Mouse (Mus musculus) cerebellum, postnatal 4 days (tissue): ENCODE measurements at regions not wholly inside any gene's neighbourhood (a gene's known extent, or its start where the extent isn't known, plus 50 kb on each side); places are given as distances from the start of the nearest gene placed in this dataset.

Experiments used
- DNase-seq, 2 experiments: peaks; one replicate each; pipeline ENCODE4 v3.0.0; 2022; ENCODE audit warnings: low spot score in 2 of 2, mixed read lengths in 1 of 2

DNA sequence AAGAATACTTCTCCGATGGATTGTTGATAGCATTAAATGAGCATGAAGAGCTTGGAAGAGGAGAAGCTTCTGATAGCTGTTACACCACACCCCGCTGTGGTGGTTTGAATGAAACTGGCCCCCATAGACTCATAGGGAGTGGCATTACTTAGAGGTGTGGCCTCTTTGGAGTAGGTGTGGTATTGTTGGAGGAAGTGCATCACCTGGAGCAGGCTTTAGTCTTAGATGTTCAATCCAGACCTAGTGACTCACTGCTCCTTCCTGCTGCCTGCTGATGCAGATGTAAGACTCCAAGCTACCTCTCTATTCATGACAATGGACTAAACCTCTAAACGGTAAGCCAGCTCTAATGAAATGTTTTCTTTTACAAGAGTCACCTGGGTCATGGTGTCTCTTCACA lies 237.1 kb upstream of the Mpped2 start:
- DNase-seq: no peak

DNA sequence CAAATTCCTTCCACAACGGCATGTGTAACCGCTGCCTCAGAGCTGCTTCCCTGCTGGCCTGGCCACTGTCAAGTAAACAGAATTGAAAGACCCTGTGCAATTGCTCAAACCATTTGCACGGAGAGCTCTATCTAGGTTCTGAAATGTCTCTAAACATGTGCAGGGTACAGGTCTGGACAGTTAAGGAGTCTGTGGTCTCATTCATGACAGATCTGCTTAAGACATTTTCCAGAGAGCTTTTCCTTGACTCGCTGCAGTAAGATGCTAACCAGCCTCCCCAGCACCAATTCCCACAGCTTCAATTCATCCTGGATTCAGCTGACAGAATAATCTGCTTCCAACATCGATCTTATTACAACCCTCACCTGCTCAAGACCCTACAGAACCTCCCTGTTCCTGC lies 235.1 kb upstream of the Mpped2 start:
- no peak for DNase-seq

DNA sequence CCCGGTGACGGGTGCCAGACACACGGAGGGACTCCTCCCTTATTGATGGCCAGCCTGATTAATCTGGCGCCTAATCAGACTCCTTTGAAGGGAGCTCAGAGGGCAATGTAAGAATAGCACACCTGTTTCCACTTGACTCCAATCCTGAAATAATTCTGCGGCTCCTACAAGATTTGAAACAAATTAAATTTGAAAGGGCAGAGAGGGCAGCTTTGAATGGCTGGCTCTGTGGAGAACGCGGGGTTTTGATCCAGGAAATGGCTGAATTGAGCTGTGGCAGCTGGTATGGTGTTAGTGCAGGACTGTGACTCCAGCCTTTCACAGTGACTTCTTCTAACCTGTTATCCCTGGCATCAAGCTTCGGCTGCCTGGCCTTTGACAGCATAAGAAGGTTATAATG lies 232.0 kb upstream of the Mpped2 start:
- no peak for DNase-seq

DNA sequence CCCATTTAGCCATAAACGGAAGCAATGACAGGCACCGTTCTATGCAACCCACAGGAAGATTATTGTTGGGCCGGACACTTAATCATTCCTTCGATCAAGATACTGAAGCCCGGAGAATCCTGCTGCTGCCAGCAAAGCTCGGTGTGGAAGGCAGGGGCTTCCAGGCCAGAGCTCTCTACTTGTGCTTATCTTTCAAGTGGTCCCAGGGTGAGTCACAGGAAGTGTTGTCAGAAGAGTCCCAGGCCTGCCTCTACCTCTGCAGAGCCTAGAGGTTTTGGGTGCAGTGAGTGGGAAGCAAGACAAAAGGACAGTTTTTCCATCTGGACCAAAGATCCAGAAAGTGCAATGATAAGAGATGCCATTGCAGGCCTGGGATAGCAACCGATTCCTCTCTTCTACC lies 231.6 kb upstream of the Mpped2 start:
- no peak for DNase-seq

DNA sequence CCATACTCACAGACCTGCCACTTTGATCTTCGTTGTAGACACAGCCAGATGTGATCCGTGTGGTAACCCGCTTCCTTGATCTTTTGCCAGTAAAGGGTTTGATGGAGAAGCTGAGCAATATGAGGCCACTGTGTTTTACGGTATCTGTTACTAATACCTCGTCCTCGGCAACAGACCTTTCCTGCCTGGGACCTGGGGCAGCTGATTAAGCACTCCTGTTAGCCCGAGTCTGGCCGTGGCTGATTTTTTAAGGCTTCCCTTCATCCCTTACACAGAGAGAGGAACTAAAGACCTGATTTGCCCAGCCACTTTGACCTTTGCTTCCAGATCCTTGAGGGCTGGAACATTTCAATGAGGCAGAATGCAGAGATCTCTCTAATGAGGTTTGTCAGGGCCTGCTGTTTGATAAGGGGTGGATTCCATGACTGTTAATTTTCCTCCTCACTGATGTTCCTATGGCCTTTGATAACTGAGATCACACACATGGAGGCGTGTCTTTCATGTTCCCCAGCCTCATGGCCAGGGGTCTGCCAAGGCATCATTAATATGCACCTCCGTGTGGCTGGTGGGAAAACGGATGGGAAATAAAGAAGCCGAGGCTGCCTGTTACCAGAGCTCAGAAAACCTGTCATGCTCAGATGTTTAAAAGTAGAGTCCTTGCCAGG lies 231.0 kb upstream of the Mpped2 start:
- DNase-seq: no peak

DNA sequence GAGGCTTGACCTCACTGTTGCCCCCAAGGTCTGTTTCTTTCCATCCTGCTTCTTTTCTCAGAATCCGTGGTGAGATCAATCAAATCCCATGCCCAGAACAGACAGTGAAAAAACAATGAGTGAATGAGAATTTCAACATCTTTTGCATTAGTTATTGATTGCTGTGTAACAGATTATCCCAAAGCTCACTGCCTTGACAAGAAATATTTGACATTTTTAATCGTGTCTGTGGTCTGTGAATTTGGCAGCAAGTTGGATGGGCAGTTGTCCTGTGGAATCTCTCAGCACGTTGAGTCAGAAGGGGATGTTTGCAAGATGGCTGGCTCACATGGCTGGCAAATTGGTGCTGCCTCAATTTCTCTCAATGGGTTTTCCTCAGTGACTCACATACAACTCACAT lies 228.0 kb upstream of the Mpped2 start:
- DNase-seq: no peak

DNA sequence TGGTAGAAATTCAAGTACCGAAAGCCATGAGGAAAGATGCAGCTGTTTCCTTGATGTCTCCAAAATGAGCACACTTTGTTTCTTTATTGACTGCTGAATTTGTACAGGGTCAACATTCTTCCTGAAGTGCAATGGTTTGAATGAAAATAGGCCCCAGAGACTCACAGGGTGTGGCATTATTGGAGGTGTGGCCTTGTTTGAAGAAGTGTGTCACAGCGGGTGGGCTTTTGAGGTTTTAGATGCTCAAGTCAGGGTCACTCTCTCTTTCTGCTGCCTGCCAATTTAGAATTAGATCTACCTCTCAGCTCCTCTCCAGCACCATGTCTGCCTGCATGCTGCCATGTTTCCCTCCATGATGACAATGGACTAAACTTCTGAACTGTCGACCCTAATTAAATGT lies 227.2 kb upstream of the Mpped2 start:
- no peak for DNase-seq

DNA sequence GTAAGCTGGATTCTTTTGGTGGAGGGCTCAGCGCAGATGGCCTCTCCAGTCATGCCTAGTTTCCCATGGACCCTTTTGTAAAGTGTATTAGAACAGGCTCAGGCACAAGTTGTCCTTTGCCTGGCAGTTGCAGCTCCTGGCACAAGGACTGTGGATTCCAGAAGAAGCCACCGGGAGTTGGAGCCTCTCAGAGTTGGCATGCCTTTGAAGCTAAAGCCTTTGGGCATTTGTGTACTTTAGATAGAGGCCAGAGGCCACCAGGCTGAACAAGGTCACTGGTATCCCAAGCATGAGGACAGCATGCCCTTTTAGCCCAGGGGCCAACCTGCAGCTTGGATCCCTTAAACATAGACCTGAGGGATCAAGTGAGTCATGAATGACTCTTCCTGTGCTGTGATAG lies 223.9 kb upstream of the Mpped2 start:
- no peak for DNase-seq

DNA sequence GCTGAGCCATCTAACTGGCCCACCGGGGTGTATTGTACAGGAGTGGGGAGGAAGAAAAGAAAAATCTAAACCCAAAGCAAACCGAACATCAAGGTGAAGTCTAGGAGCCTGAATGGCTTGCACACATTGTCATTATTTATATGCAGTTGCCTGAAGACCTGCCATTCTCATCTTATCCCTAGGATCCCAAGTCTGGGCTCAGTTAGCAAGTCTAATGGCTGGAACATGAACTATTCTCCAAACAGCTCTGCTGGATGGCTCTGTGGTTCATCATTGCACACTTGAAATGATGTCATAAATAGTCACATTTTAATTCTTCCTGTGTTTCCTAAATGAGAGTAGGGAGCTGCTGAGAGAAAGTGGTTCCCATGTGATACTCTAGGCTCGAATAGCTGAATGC lies 219.6 kb upstream of the Mpped2 start:
- DNase-seq: no peak

DNA sequence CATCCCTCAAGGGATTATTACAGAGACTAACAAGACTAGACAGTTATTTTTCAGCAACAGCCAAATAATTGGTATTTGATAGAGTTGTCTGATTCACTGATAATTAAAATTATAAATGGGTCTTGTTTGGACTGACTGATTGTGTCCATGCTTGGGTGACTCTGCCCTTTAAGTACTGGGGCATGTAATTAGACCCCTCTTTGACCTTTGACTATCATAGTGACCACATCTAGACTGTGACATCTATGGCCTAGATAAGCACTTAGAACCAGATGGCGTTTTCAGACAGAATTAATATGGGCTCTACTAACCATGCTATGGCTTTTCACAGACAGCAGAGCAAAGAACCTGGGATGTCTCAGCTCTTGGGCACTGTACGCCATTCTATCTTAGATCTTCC lies 215.1 kb upstream of the Mpped2 start:
- no peak for DNase-seq

DNA sequence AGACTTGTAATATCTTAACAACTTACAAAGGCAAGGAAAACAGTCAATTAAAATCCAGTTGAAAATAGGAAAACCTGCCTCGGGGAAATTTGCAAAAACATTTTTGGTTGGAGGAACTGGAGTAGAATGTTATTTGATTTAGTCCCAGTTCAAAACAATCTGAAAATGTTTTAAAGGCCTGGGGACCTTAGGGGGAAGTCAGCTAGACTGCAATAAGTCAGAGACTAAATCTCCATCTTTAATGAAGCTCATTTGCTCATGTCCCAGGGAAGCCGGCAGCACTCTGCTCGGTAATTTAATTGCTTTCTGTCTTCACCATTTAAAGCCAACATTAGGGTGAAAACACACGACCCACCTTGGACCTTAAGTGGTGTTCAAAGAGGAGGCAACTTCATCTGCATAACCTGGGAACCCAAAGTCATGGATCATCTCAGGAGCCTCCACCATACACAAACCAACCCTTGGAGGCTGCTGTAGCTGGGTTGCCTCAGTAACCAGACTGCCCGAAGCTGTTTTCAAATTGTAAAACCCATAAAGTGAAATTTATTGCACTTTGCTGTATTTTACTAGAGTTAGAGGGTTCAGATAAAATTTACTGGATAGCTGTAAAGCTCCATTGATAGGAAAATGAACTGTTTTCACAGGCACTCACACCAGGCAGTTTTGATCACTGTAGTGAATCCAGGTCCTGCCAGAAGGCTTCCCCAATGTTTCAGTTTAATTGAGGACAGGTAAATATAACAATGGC lies 205.6 kb upstream of the Mpped2 start:
- DNase-seq: no peak

DNA sequence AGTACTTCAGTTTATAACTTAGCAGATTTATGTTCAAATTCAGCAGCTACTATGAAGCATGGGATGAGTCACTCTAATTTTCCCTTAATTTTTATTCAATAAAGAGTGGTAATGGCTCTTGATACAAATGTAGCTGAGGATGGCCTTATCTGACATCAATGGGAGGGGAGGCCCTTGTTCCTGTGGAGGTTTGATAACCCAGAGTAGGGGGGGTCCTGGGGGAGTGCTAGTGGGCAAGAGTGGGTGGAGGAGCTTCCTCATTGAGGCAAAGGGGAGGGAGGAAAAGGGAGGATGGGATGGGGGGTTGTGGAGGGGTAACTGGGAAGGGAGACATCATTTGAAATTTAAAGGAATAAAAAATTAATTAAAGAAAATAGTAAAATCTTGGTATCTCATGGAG lies 194.3 kb upstream of the Mpped2 start:
- DNase-seq: no peak

DNA sequence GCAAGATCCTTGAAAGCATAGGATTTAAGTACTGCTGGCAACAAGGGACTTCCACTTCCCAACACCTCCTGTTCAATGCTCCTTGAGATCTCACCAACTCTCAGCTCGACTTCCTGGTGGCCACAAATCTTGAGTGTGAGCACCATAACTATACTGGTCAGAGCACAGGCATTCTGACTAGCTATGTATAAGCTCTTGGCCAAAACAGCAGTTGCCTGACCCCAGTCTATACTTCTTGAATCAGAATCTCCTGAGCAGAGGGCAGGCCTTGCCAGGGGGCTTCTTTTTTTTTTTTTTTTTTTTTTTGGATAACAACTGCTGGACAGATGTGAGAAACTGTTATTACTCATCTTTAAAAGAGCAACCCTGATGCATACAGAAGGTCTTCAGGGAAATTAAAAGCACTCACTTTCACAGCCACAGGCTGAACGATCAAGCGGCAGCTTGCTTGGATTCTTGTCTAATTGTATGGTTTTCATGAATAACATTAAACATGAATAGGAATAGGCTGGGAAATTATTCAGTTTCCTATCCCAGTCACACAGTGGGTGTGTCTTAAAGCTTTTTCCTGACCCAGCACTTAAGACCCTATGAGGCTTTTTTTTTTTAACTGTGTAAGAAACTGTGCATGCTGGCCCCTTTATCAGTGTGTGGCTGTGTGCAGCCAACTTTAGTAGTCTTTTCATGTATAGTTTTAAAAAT lies 193.7 kb upstream of the Mpped2 start:
- no peak for DNase-seq

DNA sequence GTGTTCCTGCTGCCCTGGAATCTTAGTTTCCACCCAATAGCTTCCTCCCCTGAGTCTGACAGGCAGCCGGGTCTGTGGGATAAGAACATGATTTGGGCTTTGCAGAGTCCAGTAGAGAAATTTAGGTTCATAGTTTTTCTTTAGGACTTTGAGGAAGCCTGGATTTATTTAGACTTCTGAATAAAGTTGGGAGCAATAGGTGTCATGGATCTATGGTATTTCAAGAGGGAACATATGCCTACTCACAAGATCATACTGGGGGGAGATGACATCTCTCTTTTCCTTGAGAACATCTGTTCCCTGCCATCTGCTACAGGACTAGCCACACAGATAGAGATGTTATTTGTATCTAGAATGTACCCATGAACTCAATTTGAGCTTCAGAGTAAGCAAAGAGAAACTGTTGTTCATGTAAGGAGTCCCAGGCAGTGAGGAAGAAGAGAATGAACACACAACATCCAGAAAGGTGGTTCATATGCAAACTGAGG lies 188.1 kb upstream of the Mpped2 start:
- no peak for DNase-seq

DNA sequence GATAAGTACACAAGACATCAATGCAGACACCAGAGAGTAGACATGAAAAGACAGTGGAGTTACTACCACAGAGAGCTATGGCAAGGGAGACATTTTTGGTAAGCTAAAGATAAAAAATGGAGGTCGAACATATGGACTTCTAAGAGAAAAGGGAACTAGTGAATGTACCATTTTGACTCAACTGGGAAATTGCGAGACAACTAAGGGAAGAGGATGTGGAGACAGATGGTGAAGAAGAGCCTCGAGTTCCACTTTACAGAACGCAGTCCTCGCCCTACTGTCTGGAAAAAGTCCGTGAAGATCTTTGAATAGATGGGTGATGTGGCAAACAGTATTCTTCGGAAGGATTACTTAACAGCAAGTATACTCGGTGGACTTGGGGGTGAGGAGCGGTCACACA lies 181.2 kb upstream of the Mpped2 start:
- no peak for DNase-seq

DNA sequence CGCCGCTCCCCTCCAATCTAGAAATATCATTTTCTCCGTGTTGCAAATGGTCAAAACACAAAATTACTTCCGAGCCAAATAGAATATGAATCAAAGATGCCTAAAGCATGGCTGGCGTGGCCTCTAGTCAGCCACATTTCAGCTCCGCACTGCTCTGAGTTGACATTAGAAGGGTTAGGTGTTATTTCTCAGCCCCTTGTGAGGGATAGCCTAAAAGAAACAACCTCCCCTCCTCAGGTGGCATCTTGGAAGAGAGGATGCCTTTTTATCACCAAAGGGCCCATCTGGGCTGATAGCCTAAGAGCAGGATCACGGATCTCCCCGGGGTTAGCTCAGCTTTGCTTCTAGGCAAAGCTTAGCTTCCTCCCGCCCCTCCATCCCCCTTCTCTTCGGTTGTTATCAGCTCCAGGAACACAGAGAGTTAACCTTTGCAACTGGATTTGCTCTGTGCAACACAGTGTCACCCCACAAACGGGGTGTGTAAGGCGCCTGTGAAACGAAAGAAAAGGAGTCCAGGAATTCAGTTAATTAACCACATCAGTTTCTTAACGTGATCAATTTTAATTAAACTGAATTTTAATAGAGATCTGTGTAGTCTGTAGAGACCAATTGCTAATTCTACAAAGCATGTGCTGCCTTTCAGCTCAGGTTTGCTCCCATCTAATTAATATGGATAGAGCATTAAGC lies 180.6 kb upstream of the Mpped2 start:
- no peak for DNase-seq

DNA sequence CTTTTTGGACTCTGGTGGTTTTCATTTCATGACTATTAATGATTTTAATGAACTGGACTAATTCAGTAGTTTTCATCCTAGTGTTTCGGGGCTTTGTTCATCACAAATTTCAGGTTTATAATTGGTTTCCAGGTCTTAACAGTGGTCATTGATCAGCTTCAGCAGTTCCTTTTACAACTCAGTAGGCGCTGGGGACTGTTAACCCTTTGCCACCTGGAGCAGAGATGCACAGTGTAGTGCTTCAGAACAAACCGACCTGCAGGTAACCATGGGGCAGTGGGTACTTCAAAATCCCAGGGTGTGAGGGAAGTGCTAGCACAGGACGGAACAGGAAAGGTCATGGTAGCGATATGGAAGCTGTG lies 180.1 kb upstream of the Mpped2 start:
- DNase-seq: no peak

DNA sequence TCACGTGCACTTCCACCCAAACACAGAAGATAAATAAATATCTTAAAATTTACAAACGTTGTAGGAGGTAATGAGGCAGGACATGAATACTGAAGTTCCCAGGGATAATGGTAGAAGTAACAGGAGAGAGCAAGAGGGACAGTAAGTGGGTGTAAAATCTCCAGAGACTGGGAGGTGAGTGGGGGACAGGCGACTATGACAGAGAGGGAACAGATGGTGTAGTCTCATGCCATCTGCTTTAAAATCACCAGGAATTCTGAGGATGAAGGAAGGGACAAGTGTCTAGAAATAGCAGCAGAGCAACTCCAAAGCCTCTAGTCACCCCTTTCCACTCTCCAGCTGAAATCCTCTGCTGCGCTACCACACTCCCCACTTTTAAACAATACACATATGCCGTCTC lies 175.8 kb upstream of the Mpped2 start:
- no peak for DNase-seq

DNA sequence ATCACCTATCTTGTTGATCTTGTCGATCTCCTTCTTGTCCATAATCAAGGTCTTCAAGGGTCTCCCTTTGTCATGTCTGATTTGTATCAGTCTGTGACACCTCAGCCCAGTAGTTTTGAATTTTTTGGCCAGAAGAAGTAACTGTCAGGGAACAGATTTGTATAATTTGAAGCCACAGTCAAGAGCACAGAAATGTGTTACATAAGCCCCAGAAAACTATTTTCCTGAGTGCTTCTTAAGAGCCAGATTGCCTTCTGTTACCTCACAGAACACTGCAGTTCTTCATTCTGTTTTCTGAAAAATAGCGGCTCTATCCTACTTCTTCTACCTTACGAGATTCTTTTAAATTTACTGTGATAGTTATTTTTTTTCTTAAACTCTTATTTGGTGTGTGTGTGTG lies 170.1 kb upstream of the Mpped2 start:
- DNase-seq: no peak

DNA sequence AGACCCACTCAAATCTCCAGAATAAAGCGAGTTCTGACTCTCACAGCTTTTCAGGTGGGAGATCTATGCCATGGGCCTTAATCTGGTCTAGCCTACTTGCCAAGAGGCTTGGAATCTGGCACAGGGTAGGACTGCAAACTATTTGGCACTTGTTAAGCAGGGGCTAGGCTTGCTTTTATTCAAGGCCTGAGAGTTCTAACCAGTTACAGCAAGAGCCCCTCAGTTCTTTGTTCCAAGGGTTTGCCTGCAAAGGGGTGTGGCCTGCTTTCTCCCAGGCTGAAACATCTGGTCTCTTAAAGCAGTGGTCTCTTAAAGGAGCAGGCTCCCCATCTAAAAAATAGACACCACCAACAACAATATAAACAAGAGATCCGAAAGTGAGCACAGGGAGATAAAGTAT lies 166.1 kb upstream of the Mpped2 start:
- no peak for DNase-seq

DNA sequence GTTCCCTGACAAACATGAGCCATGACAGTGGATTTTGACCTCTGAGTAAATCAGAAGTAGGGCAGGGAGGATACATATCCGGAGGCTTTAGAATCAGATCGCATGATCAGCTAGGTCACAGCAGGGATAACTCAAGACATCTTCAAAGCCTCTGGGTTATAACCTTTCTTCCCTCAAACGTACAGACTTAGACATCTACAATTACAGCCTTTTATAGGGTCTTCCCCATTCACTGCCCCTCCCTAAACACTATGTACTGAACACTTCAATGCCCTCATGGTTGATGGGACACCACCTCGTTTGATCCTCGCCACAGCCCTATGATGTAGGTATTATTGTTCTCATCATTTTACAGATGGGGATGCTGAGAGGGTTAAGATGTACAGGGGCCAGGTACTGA lies 163.8 kb upstream of the Mpped2 start:
- DNase-seq: no peak

DNA sequence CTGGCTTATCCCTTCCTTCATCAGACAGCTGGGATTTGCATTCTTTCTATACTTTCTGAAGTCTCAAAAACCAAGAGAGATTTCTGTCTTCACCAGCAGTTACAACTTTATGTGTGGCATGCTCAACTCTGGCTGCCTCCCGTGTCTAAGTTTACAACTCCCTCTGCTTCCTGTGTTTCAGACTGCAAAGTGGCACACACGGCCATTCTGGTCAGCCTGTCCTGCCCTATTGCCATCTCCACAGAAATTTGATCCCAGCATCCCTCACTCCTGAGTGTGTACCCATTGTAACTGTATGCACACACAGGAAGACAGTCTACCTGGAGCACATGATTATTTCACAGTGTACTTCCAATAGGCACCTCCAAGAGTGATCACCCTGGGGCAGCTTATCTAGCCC lies 163.3 kb upstream of the Mpped2 start:
- no peak for DNase-seq

DNA sequence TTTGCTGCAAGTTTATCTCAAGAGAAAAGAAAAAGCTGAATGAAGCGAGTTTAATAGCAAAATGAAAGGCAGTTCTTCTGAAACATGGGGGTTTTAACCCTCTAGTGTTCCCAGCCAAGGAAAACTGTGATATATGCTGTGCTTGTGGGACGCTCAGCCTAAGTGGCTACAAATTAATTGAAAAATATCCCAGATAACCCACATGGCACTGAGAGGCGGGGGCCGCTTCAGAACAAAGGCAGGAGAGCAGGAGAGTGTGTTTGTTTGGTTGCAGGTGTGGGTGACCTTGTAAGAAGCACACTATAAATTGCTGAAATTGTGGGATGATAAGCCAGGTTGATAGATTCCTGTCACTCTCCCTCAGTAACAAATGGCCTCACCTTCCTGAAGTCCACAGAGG lies 154.7 kb upstream of the Mpped2 start:
- no peak for DNase-seq
